Mouse (Mus musculus): Measurements from ENCODE around the gene Tmem184a. TPM values are rescaled to one million over a fixed set of nuclear protein-coding genes. Genes with fewer than 3 reads are reported as not detected.
A peak's percentile ranks its signal among the peaks of the same experiment; 100 is the strongest.

The Tmem184a gene
- polyA plus RNA-seq, 1 experiment from 2014 or later = 0.19 TPM

- Histone ChIP-seq H3K27ac (peak within 1 kb of the TSS; percentile 44), H3K27me3 (peaks cover 25% of the 10 kb centered on the region), H3K4me3 (replicated peaks) (peak within 1 kb of the TSS; percentile 70), H3K9me3 (no peaks in the 10 kb centered on the region), H3K4me2 (replicated peaks) (peak within 1 kb of the TSS; percentile 99), H3K36me3 (no peaks in the 10 kb centered on the region), H3K4me1 (replicated peaks) (peaks cover 36% of the 10 kb centered on the region), H3K9ac (replicated peaks) (peak within 1 kb of the TSS; percentile 74)
- ATAC-seq = peak; percentile 90
- under 1% methylated on average over 85 of the region's 92 CpGs for WGBS
Measured at GRCm38 (mm10) chr5:139791227-139792158, 28.2 kb downstream of the Tmem184a start, which contains the start of gene Mafk. Gene Mafk, plus strand, starts transcription at chr5:139791513.

GRCm38 (mm10) chr5:139789466-139789865, 30.3 kb downstream of the Tmem184a start:
- Histone ChIP-seq H3K27me3 (peaks cover 15% of the 10 kb centered on the region), H3K9ac (replicated peaks) (no peak overlapping the region), H3K4me3 (replicated peaks) (no peak overlapping the region), H3K9me3 (no peaks in the 10 kb centered on the region), H3K4me1 (replicated peaks) (peaks cover 22% of the 10 kb centered on the region), H3K27ac (no peak overlapping the region), H3K4me2 (replicated peaks) (no peak overlapping the region), H3K36me3 (no peaks in the 10 kb centered on the region)
- WGBS = 60% methylated on average over 4 of the region's 4 CpGs
- no peak for ATAC-seq

GRCm38 (mm10) chr5:139781406-139781805, 38.3 kb downstream of the Tmem184a start:
- Histone ChIP-seq H3K4me2 (replicated peaks) (no peak overlapping the region), H3K36me3 (no peaks in the 10 kb centered on the region), H3K9ac (replicated peaks) (no peak overlapping the region), H3K27ac (no peak overlapping the region), H3K4me1 (replicated peaks) (no peaks in the 10 kb centered on the region), H3K9me3 (no peaks in the 10 kb centered on the region), H3K27me3 (no peaks in the 10 kb centered on the region), H3K4me3 (replicated peaks) (no peak overlapping the region)
- WGBS = 87% methylated on average over 8 of the region's 8 CpGs
- no peak for ATAC-seq

- Histone ChIP-seq H3K4me2 (replicated peaks) (no peak overlapping the region), H3K36me3 (peaks cover 22% of the 10 kb centered on the region), H3K9me3 (no peaks in the 10 kb centered on the region), H3K9ac (replicated peaks) (no peak overlapping the region), H3K4me1 (replicated peaks) (peaks cover 12% of the 10 kb centered on the region), H3K27me3 (no peaks in the 10 kb centered on the region), H3K4me3 (replicated peaks) (no peak overlapping the region), H3K27ac (no peak overlapping the region)
- ATAC-seq = no peak
- WGBS = 89% methylated on average over 5 of the region's 5 CpGs
Measured at GRCm38 (mm10) chr5:139776966-139777365, 42.8 kb downstream of the Tmem184a start.

- Histone ChIP-seq H3K4me2 (replicated peaks) (peak within 1 kb of the TSS; percentile 82), H3K9me3 (no peaks in the 10 kb centered on the region), H3K27ac (peak within 1 kb of the TSS; percentile 45), H3K4me1 (replicated peaks) (peaks cover 12% of the 10 kb centered on the region), H3K36me3 (peaks cover 38% of the 10 kb centered on the region), H3K27me3 (no peaks in the 10 kb centered on the region), H3K9ac (replicated peaks) (peak within 1 kb of the TSS; percentile 89), H3K4me3 (replicated peaks) (peak within 1 kb of the TSS; percentile 95)
- under 1% methylated on average over 53 of the region's 55 CpGs for WGBS
- peak; percentile 91 for ATAC-seq
Measured at GRCm38 (mm10) chr5:139775216-139775926, 44.3 kb downstream of the Tmem184a start, which contains the start of gene Ints1. Gene Ints1, minus strand, starts transcription at chr5:139775674.

GRCm38 (mm10) chr5:139768216-139768615, 51.5 kb downstream of the Tmem184a start:
- Histone ChIP-seq H3K9ac (replicated peaks) (no peak overlapping the region), H3K9me3 (no peaks in the 10 kb centered on the region), H3K4me1 (replicated peaks) (no peaks in the 10 kb centered on the region), H3K4me3 (replicated peaks) (no peak overlapping the region), H3K27me3 (no peaks in the 10 kb centered on the region), H3K4me2 (replicated peaks) (no peak overlapping the region), H3K27ac (no peak overlapping the region), H3K36me3 (peaks cover 100% of the 10 kb centered on the region)
- ATAC-seq = no peak
- 97% methylated on average over 8 of the region's 8 CpGs for WGBS

GRCm38 (mm10) chr5:139764296-139764695, 55.4 kb downstream of the Tmem184a start:
- Histone ChIP-seq H3K27ac (no peak overlapping the region), H3K9me3 (no peaks in the 10 kb centered on the region), H3K4me3 (replicated peaks) (no peak overlapping the region), H3K4me1 (replicated peaks) (no peaks in the 10 kb centered on the region), H3K36me3 (peaks cover 100% of the 10 kb centered on the region), H3K4me2 (replicated peaks) (no peak overlapping the region), H3K27me3 (no peaks in the 10 kb centered on the region), H3K9ac (replicated peaks) (no peak overlapping the region)
- no peak for ATAC-seq
- 71% methylated on average over 11 of the region's 11 CpGs for WGBS

GRCm38 (mm10) chr5:139758096-139758495, 61.6 kb downstream of the Tmem184a start:
- no peak for ATAC-seq
- peaks cover 97% of the 10 kb centered on the region for H3K36me3 ChIP-seq
- no peak overlapping the region for H3K4me3 ChIP-seq (replicated peaks)
- no peaks in the 10 kb centered on the region for H3K9me3 ChIP-seq
- H3K4me1 ChIP-seq (replicated peaks) = no peaks in the 10 kb centered on the region
- no peak overlapping the region for H3K27ac ChIP-seq
- H3K27me3 ChIP-seq = no peaks in the 10 kb centered on the region
- H3K9ac ChIP-seq (replicated peaks) = no peak overlapping the region
- no peak overlapping the region for H3K4me2 ChIP-seq (replicated peaks)
- 89% methylated on average over 16 of the region's 16 CpGs for WGBS

- Histone ChIP-seq H3K27ac (no peak overlapping the region), H3K9me3 (no peaks in the 10 kb centered on the region), H3K4me3 (replicated peaks) (no peak overlapping the region), H3K9ac (replicated peaks) (no peak overlapping the region), H3K36me3 (peaks cover 97% of the 10 kb centered on the region), H3K4me1 (replicated peaks) (no peaks in the 10 kb centered on the region), H3K4me2 (replicated peaks) (no peak overlapping the region), H3K27me3 (no peaks in the 10 kb centered on the region)
- 93% methylated on average over 2 of the region's 2 CpGs for WGBS
- ATAC-seq = no peak
Measured at GRCm38 (mm10) chr5:139756586-139756985, 63.1 kb downstream of the Tmem184a start.

GRCm38 (mm10) chr5:139756135-139756534, 63.6 kb downstream of the Tmem184a start:
- ATAC-seq = no peak
- Histone ChIP-seq H3K27me3 (no peaks in the 10 kb centered on the region), H3K4me2 (replicated peaks) (no peak overlapping the region), H3K4me3 (replicated peaks) (no peak overlapping the region), H3K9me3 (no peaks in the 10 kb centered on the region), H3K9ac (replicated peaks) (no peak overlapping the region), H3K27ac (no peak overlapping the region), H3K4me1 (replicated peaks) (no peaks in the 10 kb centered on the region), H3K36me3 (peaks cover 97% of the 10 kb centered on the region)
- 93% methylated on average over 12 of the region's 12 CpGs for WGBS

GRCm38 (mm10) chr5:139754753-139755152, 65.0 kb downstream of the Tmem184a start:
- Histone ChIP-seq H3K9ac (replicated peaks) (no peak overlapping the region), H3K4me1 (replicated peaks) (no peaks in the 10 kb centered on the region), H3K9me3 (no peaks in the 10 kb centered on the region), H3K4me3 (replicated peaks) (no peak overlapping the region), H3K4me2 (replicated peaks) (no peak overlapping the region), H3K27me3 (no peaks in the 10 kb centered on the region), H3K27ac (no peak overlapping the region), H3K36me3 (peaks cover 94% of the 10 kb centered on the region)
- ATAC-seq = no peak
- 34% methylated on average over 12 of the region's 12 CpGs for WGBS
